In genomic region chr17:87284482-87285040, GRCm38 (mm10) we compare ENCODE assay signal across 9 mouse cellular contexts. TPM values are rescaled to one million over a fixed set of nuclear protein-coding genes. Genes with fewer than 3 reads are reported as not detected.
A peak's percentile ranks its signal among the peaks of the same experiment; 100 is the strongest.
DNase-seq lines count a peak whose midpoint lies in the region; ATAC-seq lines count a peak whose summit lies in the region.
"Had no signal": no experiment of that assay in that cellular context is flagged by ENCODE, and none has a peak within 500 bp of the region (broad histone marks: within the 10 kb centered on the region; RNA-seq: fewer than 3 reads in every experiment).

No protein-coding gene starts in this region.

- peaks cover 65% of the 10 kb centered on the region for H3K79me2 ChIP-seq in macrophage (ENCODE audit: inconsistent target)

- no peaks in the 10 kb centered on the region for H3K36me3 ChIP-seq in hindbrain, embryonic 13.5 days
- H3K36me3 ChIP-seq in hindbrain, embryonic 12.5 days: no peaks in the 10 kb centered on the region
- H3K36me3 ChIP-seq in hindbrain, embryonic 16.5 days (ENCODE audit: control insufficient read depth, insufficient read depth, low read length): no peaks in the 10 kb centered on the region
- peaks cover 10% of the 10 kb centered on the region for H3K36me3 ChIP-seq in macrophage (ENCODE audit: inconsistent target)

- 58% methylated on average over 7 of the region's 7 CpGs for WGBS in hindbrain, embryonic 13.5 days
- WGBS in hindbrain, embryonic 12.5 days: 57% methylated on average over 7 of the region's 7 CpGs
- 67% methylated on average over 7 of the region's 7 CpGs for WGBS in hindbrain, embryonic 16.5 days
- WGBS in macrophage (ENCODE audit: missing documents): 66% methylated on average over 7 of the region's 7 CpGs

- H3K27me3 ChIP-seq in hindbrain, embryonic 13.5 days: peaks cover 56% of the 10 kb centered on the region
- H3K27me3 ChIP-seq in hindbrain, embryonic 12.5 days: peaks cover 50% of the 10 kb centered on the region
- H3K27me3 ChIP-seq in hindbrain, embryonic 16.5 days (replicated peaks; ENCODE audit: control insufficient read depth, insufficient read depth, low read length): peaks cover 8% of the 10 kb centered on the region

- peak overlapping the region; percentile 88; the same call in 1 of the 2 replicates for H3K9ac ChIP-seq in hindbrain, embryonic 13.5 days
- H3K9ac ChIP-seq in hindbrain, embryonic 12.5 days: no peak overlapping the region
- no peak overlapping the region for H3K9ac ChIP-seq in hindbrain, embryonic 16.5 days (ENCODE audit: low read depth, low read length)

- no peak for ATAC-seq in hindbrain, embryonic 13.5 days (ENCODE audit: low FRiP score)
- ATAC-seq in hindbrain, embryonic 12.5 days (ENCODE audit: low FRiP score): no peak
- ATAC-seq in hindbrain, embryonic 16.5 days: no peak

- peaks cover 48% of the 10 kb centered on the region for H3K4me1 ChIP-seq in hindbrain, embryonic 13.5 days (replicated peaks)
- H3K4me1 ChIP-seq in hindbrain, embryonic 12.5 days: peaks cover 31% of the 10 kb centered on the region
- H3K4me1 ChIP-seq in hindbrain, embryonic 16.5 days (ENCODE audit: control insufficient read depth, insufficient read depth, low read depth, low read length): peaks cover 19% of the 10 kb centered on the region

- H3K9me3 ChIP-seq in hindbrain, embryonic 13.5 days: no peaks in the 10 kb centered on the region
- H3K9me3 ChIP-seq in hindbrain, embryonic 12.5 days (replicated peaks): no peaks in the 10 kb centered on the region
- no peaks in the 10 kb centered on the region for H3K9me3 ChIP-seq in hindbrain, embryonic 16.5 days (ENCODE audit: control insufficient read depth, low read length)

- peak overlapping the region; percentile 72 for H3K4me3 ChIP-seq in hindbrain, embryonic 13.5 days
- H3K4me3 ChIP-seq in hindbrain, embryonic 12.5 days: no peak overlapping the region
- H3K4me3 ChIP-seq in hindbrain, embryonic 16.5 days (ENCODE audit: low read length): no peak overlapping the region; the same call in 1 of the 2 replicates
- H3K4me3 ChIP-seq in macrophage (ENCODE audit: inconsistent target): peak overlapping the region; percentile 62

- peak overlapping the region; percentile 94 for H3K4me2 ChIP-seq in hindbrain, embryonic 13.5 days
- H3K4me2 ChIP-seq in hindbrain, embryonic 12.5 days (replicated peaks): no peak overlapping the region
- peak overlapping the region; percentile 85 for H3K4me2 ChIP-seq in hindbrain, embryonic 16.5 days (ENCODE audit: low read length)

- H3K27ac ChIP-seq in hindbrain, embryonic 13.5 days: no peak overlapping the region
- H3K27ac ChIP-seq in hindbrain, embryonic 12.5 days: no peak overlapping the region
- no peak overlapping the region for H3K27ac ChIP-seq in hindbrain, embryonic 16.5 days (ENCODE audit: low read depth, low read length)
- 0 out of 2 replicates have a peak overlapping the region, but pooled peaks have one; percentile 65 for H3K27ac ChIP-seq in macrophage

- DNase-seq in brain, adult 2 months (ENCODE audit: low read depth, low spot score): peak; percentile 26
- DNase-seq in adrenal gland, postnatal 25 days: no peak
- DNase-seq in cerebellum, adult 11 months: no peak
- DNase-seq in layer of hippocampus, adult 9-10 months (ENCODE audit: low spot score): no peak
- DNase-seq: cerebellum, adult 18-20 months had no signal

RNA-seq across cellular contexts. Expression of gene Ttc7, which starts 1.9 kb away (rescaled TPM):
- polyA plus RNA-seq in hindbrain, embryonic 13.5 days (2015; fragmentation: Nextera tagmentation; extraction: Ambion mirVana): 4.2 and 5.7 TPM in 2 replicates
- 6.0 and 6.6 TPM in 2 replicates for polyA plus RNA-seq in hindbrain, embryonic 12.5 days (2016; fragmentation: Nextera tagmentation; extraction: Ambion mirVana)
- polyA plus RNA-seq in hindbrain, embryonic 16.5 days (2015; fragmentation: Nextera tagmentation; extraction: Ambion mirVana): 6.1 and 6.6 TPM in 2 replicates
- 100 to 1,000 TPM in 8 of 26 experiments, 10 to 100 TPM in 18; 23.2 to 147 (median 72.3) TPM for total RNA-seq in macrophage (2018; cell fraction: chromatin; rRNA removed)
- total RNA-seq in macrophage (2018; cell fraction: cytosol; rRNA removed): 100 to 1,000 TPM in 5 of 26 experiments, 10 to 100 TPM in 21; 52.8 to 109 (median 71.9) TPM
- total RNA-seq in macrophage (2018; cell fraction: nucleus; rRNA removed): 100 to 1,000 TPM in 6 of 26 experiments, 10 to 100 TPM in 20; 39.5 to 126 (median 74.2) TPM
- 61.6 to 83.0 TPM (median 63.6 TPM) in 3 replicates for polyA plus RNA-seq in macrophage (2018)
- 7.8 and 12.3 TPM in 2 replicates for total RNA-seq in adrenal gland, postnatal 25 days (2021)

RNA-seq across cellular contexts. Expression of gene Mcfd2, which starts 18.8 kb away (rescaled TPM):
- polyA plus RNA-seq in hindbrain, embryonic 13.5 days (2015; fragmentation: Nextera tagmentation; extraction: Ambion mirVana): 48.2 and 50.9 TPM in 2 replicates
- polyA plus RNA-seq in hindbrain, embryonic 12.5 days (2016; fragmentation: Nextera tagmentation; extraction: Ambion mirVana): 63.9 and 64.4 TPM in 2 replicates
- 48.1 and 49.0 TPM in 2 replicates for polyA plus RNA-seq in hindbrain, embryonic 16.5 days (2015; fragmentation: Nextera tagmentation; extraction: Ambion mirVana)
- total RNA-seq in macrophage (2018; cell fraction: chromatin; rRNA removed): 100 to 1,000 TPM in 5 of 26 experiments, 10 to 100 TPM in 21; 25.7 to 173 (median 52.5) TPM
- 100 to 1,000 TPM; 132 to 231 (median 175) TPM for total RNA-seq in macrophage (2018; cell fraction: cytosol; rRNA removed)
- 100 to 1,000 TPM in 19 of 26 experiments, 10 to 100 TPM in 7; 31.8 to 178 (median 121) TPM for total RNA-seq in macrophage (2018; cell fraction: nucleus; rRNA removed)
- 156 to 279 TPM (median 184 TPM) in 3 replicates for polyA plus RNA-seq in macrophage (2018)
- total RNA-seq in adrenal gland, postnatal 25 days (2021): 264 and 267 TPM in 2 replicates

Comparison
In these comparisons a context has a peak if more than half of its experiments do, and no peak if none do; other contexts are left out.
1. H3K4me3 ChIP-seq: peak in hindbrain, embryonic 13.5 days (single experiment) and macrophage (single experiment); none in hindbrain, embryonic 12.5 days (single experiment) and hindbrain, embryonic 16.5 days (single experiment).